Mouse (Mus musculus): ENCODE data around the gene Rest. TPM values are rescaled to one million over a fixed set of nuclear protein-coding genes. Genes with fewer than 3 reads are reported as not detected.
A peak's percentile ranks its signal among the peaks of the same experiment; 100 is the strongest.

The Rest gene
- polyA plus RNA-seq, 1 experiment from 2014 or later = 28.0 TPM

DNA sequence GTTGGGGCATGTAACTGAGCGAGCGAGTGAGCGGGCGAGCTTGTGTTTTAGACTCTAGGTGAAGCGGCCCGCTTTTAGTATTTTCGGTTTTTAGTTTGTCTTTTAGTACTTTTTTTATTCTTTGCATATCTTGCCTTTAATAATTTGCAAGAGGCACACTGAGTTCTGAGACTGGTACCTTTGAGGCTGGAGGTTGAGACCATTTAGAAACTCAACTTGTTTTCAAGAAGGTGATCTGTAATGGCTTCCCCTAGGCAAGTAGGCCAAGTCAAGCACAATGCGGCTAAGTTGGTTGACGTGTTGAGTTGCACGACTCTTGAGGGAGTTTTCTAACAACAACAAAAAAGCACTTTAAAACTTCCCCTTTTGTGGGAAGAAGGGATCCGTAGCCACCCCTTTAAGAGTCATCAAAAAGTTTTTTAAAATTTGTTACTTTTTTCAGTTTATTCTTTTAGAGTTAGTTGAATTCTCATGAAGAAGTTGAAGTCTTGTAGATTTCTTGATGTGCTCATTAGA is 1.7 kb downstream of the Rest start:
- Histone ChIP-seq H3K27ac (peak overlapping the region; percentile 98), H3K36me3 (peaks cover 5% of the 10 kb centered on the region; the same call in 1 of the 2 replicates), H3K4me3 (replicated peaks) (peak overlapping the region; percentile 96), H3K9me3 (no peaks in the 10 kb centered on the region), H3K27me3 (replicated peaks) (no peaks in the 10 kb centered on the region), H3K4me1 (replicated peaks) (no peaks in the 10 kb centered on the region; the same call in 1 of the 2 replicates), H3K4me2 (replicated peaks) (peak overlapping the region; percentile 61), H3K9ac (peak overlapping the region; percentile 82)
- no peak for ATAC-seq
- WGBS = 1% methylated on average over 11 of the region's 11 CpGs

DNA sequence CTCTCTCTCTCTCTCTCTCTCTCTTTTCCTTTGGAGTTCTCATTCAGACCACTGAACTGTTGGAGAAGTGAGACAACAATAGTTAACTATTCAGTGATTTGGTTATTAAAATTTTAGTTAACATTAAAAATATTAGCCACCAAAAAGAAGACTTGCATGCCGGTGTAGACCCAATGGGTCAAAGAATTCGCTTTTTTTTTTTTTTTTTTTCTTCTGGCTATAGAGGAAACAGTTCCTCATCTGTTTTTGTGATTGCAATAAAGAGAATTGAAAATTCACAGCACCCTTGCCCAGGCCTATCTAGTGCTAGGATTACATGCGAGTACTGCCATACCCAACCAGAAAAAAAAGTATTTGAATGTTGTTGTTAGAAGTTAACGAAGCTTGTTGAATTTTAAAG is 2.1 kb downstream of the Rest start:
- Histone ChIP-seq H3K9ac (no peak overlapping the region), H3K4me1 (replicated peaks) (no peaks in the 10 kb centered on the region; the same call in 1 of the 2 replicates), H3K9me3 (no peaks in the 10 kb centered on the region), H3K27ac (no peak overlapping the region), H3K27me3 (replicated peaks) (no peaks in the 10 kb centered on the region), H3K4me3 (replicated peaks) (peak overlapping the region; percentile 96), H3K36me3 (peaks cover 5% of the 10 kb centered on the region; the same call in 1 of the 2 replicates), H3K4me2 (replicated peaks) (peak overlapping the region; percentile 61)
- WGBS = 75% methylated on average over 4 of the region's 4 CpGs
- ATAC-seq = no peak

DNA sequence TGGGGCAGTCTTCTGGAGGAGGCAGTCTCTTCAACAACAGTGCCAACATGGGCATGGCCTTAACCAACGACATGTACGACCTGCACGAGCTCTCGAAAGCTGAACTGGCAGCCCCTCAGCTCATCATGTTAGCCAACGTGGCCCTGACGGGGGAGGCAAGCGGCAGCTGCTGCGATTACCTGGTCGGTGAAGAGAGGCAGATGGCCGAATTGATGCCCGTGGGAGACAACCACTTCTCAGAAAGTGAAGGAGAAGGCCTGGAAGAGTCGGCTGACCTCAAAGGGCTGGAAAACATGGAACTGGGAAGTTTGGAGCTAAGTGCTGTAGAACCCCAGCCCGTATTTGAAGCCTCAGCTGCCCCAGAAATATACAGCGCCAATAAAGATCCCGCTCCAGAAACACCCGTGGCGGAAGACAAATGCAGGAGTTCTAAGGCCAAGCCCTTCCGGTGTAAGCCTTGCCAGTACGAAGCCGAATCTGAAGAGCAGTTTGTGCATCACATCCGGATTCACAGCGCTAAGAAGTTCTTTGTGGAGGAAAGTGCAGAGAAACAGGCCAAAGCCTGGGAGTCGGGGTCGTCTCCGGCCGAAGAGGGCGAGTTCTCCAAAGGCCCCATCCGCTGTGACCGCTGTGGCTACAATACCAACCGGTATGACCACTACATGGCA is 2.8 kb downstream of the Rest start:
- Histone ChIP-seq H3K4me2 (replicated peaks) (no peak overlapping the region), H3K27me3 (replicated peaks) (no peaks in the 10 kb centered on the region), H3K4me1 (replicated peaks) (peaks cover 1% of the 10 kb centered on the region; the same call in 1 of the 2 replicates), H3K27ac (no peak overlapping the region), H3K36me3 (peaks cover 5% of the 10 kb centered on the region; the same call in 1 of the 2 replicates), H3K9ac (no peak overlapping the region), H3K4me3 (replicated peaks) (no peak overlapping the region), H3K9me3 (no peaks in the 10 kb centered on the region)
- no peak for ATAC-seq
- 91% methylated on average over 30 of the region's 30 CpGs for whole genome bisulfite sequencing

DNA sequence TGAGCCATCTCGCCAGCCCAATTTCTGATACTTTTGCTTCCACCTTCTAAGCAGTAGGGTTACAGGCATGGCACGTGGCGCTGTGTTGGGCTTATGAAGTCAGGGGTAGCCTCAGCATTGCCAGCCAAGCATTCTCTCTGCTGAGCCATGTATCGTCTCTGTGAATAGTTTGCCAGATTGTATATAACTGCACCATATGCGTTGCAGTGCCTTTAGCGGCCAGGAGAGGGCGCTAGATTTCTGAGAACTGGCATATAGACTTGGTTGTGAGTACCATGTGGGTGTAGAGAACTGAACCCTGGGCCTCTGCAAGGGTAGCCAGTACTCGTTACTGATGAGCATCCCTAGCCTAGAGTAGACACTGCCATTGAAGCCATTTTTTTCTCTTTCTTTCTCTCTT is 4.1 kb downstream of the Rest start:
- no peak overlapping the region for H3K4me2 ChIP-seq (replicated peaks)
- no peak overlapping the region for H3K27ac ChIP-seq
- H3K9me3 ChIP-seq = no peaks in the 10 kb centered on the region
- no peaks in the 10 kb centered on the region for H3K27me3 ChIP-seq (replicated peaks)
- no peak overlapping the region for H3K4me3 ChIP-seq (replicated peaks)
- H3K4me1 ChIP-seq (replicated peaks) = peaks cover 10% of the 10 kb centered on the region; the same call in 1 of the 2 replicates
- no peak for ATAC-seq
- 74% methylated on average over 8 of the region's 8 CpGs for WGBS
- no peak overlapping the region for H3K9ac ChIP-seq
- H3K36me3 ChIP-seq = peaks cover 5% of the 10 kb centered on the region; the same call in 1 of the 2 replicates

DNA sequence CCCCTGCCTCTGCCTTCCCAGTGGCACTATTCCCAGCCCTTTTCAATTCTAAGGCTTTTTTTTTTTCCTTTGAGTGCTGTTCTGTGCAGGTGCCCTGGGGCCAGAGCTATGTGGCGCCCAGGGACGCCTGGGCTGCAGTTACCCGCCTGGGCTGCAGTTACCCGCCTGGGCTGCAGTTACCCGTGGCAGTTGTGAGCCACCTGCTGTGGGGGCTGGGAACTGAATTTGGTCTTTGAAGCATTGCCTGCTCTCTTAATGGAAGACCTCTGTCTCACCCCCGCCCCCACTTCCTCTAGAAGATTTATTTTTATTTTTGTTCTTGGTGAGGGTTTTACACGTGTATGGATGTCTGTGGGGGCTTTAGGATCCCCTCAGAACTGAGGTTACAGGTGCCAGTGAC is 7.9 kb downstream of the Rest start:
- H3K4me3 ChIP-seq (replicated peaks) = no peak overlapping the region
- no peak overlapping the region for H3K4me2 ChIP-seq (replicated peaks)
- no peaks in the 10 kb centered on the region for H3K9me3 ChIP-seq
- peaks cover 18% of the 10 kb centered on the region for H3K36me3 ChIP-seq
- no peak for ATAC-seq
- H3K4me1 ChIP-seq (replicated peaks) = peaks cover 10% of the 10 kb centered on the region; the same call in 1 of the 2 replicates
- WGBS = 73% methylated on average over 7 of the region's 7 CpGs
- H3K9ac ChIP-seq = no peak overlapping the region
- no peaks in the 10 kb centered on the region for H3K27me3 ChIP-seq (replicated peaks)
- H3K27ac ChIP-seq = no peak overlapping the region

DNA sequence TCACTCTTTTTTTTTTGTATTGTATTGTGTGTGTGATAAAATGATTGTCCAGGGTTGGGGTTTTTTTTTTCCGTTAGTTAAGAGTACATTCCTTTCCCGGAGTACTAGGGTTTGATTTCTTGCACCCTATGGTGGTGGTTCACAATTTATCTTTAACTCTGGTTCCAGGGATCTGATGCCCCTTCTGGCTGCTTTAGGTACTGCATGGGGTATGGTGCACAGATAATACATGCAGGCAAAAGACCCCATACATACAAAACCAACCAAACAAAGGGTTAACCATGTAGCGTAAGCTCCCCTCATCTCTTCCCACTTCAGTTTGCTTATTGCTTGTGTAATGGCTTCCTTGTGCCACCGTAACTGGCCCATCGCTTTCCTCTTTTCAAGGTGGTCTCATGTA is 10.7 kb downstream of the Rest start:
- Histone ChIP-seq H3K27ac (no peak overlapping the region), H3K36me3 (peaks cover 18% of the 10 kb centered on the region), H3K27me3 (replicated peaks) (no peaks in the 10 kb centered on the region), H3K9ac (no peak overlapping the region), H3K4me2 (replicated peaks) (no peak overlapping the region), H3K4me1 (replicated peaks) (peaks cover 10% of the 10 kb centered on the region; the same call in 1 of the 2 replicates), H3K4me3 (replicated peaks) (no peak overlapping the region), H3K9me3 (no peaks in the 10 kb centered on the region)
- no peak for ATAC-seq
- 85% methylated on average over 5 of the region's 5 CpGs for WGBS

DNA sequence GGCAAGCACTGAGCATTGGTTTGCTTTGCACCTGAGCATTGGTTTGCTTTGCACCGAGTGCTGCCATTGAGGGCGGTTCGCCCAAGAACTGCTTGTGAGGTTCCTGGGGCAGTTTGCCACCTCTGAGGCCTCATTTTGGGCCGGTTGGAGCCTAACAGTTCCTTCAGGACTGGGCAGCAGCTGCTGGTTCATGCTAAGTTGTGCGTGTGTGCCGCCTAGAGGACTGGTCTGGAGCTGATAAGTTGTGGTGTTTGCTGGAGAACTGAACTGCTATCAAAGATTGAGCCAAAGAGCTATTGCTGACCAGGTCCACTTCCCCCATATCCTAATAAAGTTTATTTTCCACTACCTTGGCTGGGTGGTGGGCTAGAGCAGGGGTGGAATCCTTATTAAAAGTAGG is 11.9 kb downstream of the Rest start:
- no peaks in the 10 kb centered on the region for H3K27me3 ChIP-seq (replicated peaks)
- H3K36me3 ChIP-seq = peaks cover 29% of the 10 kb centered on the region
- no peak for ATAC-seq
- no peak overlapping the region for H3K4me2 ChIP-seq (replicated peaks)
- H3K27ac ChIP-seq = no peak overlapping the region
- peaks cover 10% of the 10 kb centered on the region; the same call in 1 of the 2 replicates for H3K4me1 ChIP-seq (replicated peaks)
- H3K9ac ChIP-seq = no peak overlapping the region
- no peak overlapping the region for H3K4me3 ChIP-seq (replicated peaks)
- no peaks in the 10 kb centered on the region for H3K9me3 ChIP-seq
- 93% methylated on average over 6 of the region's 6 CpGs for WGBS

DNA sequence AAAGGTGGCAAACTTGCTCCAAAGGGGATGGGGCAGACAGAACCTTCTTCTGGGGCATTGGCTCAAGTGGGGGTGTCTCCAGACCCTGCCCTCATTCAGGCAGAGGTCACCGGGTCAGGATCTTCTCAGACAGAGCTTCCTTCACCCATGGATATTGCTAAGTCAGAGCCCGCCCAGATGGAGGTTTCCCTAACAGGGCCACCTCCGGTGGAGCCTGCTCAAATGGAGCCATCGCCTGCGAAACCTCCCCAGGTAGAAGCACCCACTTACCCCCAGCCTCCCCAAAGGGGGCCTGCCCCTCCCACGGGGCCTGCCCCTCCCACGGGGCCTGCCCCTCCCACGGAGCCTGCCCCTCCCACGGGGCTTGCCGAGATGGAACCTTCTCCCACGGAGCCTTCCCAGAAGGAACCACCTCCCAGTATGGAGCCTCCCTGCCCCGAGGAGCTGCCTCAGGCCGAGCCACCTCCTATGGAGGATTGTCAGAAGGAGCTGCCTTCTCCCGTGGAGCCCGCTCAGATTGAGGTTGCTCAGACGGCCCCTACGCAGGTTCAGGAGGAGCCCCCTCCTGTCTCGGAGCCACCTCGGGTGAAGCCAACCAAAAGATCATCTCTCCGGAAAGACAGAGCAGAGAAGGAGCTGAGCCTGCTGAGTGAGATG is 16.4 kb downstream of the Rest start:
- Histone ChIP-seq H3K27ac (no peak overlapping the region), H3K4me1 (replicated peaks) (no peaks in the 10 kb centered on the region), H3K4me2 (replicated peaks) (no peak overlapping the region), H3K9ac (no peak overlapping the region), H3K36me3 (peaks cover 41% of the 10 kb centered on the region), H3K4me3 (replicated peaks) (no peak overlapping the region), H3K27me3 (replicated peaks) (no peaks in the 10 kb centered on the region), H3K9me3 (no peaks in the 10 kb centered on the region)
- ATAC-seq = no peak
- WGBS = 88% methylated on average over 20 of the region's 20 CpGs

DNA sequence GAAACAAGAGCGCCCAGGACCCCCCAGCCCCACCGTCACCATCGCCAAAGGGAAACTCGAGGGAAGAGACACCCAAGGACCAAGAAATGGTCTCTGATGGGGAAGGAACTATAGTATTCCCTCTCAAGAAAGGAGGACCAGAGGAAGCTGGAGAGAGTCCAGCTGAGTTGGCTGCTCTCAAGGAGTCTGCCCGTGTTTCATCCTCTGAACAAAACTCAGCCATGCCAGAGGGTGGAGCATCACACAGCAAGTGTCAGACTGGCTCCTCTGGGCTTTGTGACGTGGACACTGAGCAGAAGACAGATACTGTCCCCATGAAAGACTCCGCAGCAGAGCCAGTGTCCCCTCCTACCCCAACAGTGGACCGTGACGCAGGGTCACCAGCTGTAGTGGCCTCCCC is 17.0 kb downstream of the Rest start:
- H3K27me3 ChIP-seq (replicated peaks) = no peaks in the 10 kb centered on the region

DNA sequence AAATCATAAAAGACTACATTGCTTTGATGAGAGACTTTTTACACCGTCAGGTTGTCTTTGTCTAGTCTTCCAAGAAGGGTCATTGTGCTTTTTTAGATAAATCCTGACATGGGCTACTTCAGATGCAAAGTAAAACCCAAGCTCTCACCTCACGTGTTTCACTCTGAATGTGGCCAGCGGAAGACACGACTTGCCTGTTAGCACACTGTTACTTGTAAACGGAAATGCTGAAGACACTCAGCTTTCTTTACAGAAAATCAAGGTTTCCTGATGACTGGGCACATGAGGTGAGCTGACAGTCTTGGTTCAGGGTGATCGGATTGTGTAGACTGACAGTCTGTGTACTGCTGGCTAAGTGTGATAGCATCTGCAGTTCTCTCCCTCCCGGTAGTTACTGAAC is 20.4 kb downstream of the Rest start:
- WGBS = 85% methylated on average over 7 of the region's 7 CpGs
- no peak overlapping the region for H3K4me3 ChIP-seq (replicated peaks)
- H3K9ac ChIP-seq = no peak overlapping the region
- no peak for ATAC-seq
- no peaks in the 10 kb centered on the region for H3K9me3 ChIP-seq
- no peak overlapping the region for H3K27ac ChIP-seq
- H3K4me2 ChIP-seq (replicated peaks) = no peak overlapping the region
- no peaks in the 10 kb centered on the region for H3K27me3 ChIP-seq (replicated peaks)
- no peaks in the 10 kb centered on the region for H3K4me1 ChIP-seq (replicated peaks)
- H3K36me3 ChIP-seq = peaks cover 41% of the 10 kb centered on the region

More for the DNA sequence above, 17.0 kb downstream of the Rest start:
- ATAC-seq = no peak
- Histone ChIP-seq H3K4me1 (replicated peaks) (no peaks in the 10 kb centered on the region), H3K36me3 (peaks cover 39% of the 10 kb centered on the region), H3K4me3 (replicated peaks) (no peak overlapping the region), H3K9me3 (no peaks in the 10 kb centered on the region), H3K9ac (no peak overlapping the region), H3K27ac (no peak overlapping the region), H3K4me2 (replicated peaks) (no peak overlapping the region)
- WGBS = 88% methylated on average over 9 of the region's 9 CpGs

DNA sequence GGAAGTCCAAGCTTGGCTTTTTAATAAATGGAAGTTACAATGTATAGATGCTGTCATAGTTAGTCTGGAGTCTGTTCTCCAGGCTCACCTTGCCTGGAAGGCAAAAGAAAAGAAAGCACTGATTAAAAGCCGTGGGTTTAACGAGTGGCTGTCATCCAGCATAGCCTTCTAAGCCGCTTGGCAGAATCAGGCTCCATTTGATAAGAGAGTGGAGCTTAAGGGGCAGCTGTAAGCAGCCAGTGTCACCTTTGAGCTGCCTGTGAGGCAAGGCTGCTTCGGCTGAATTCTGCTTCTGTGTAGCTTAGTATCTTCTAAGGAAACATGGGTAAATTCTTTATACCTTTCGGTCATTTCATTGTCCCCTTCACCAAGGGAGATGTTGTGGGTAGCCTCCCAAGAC is 21.6 kb downstream of the Rest start:
- no peak overlapping the region for H3K4me2 ChIP-seq (replicated peaks)
- no peak overlapping the region for H3K27ac ChIP-seq
- no peak overlapping the region for H3K4me3 ChIP-seq (replicated peaks)
- no peaks in the 10 kb centered on the region for H3K27me3 ChIP-seq (replicated peaks)
- 89% methylated on average over 5 of the region's 5 CpGs for WGBS
- no peak for ATAC-seq
- peaks cover 30% of the 10 kb centered on the region for H3K36me3 ChIP-seq
- no peaks in the 10 kb centered on the region for H3K4me1 ChIP-seq (replicated peaks)
- no peak overlapping the region for H3K9ac ChIP-seq
- H3K9me3 ChIP-seq = no peaks in the 10 kb centered on the region

DNA sequence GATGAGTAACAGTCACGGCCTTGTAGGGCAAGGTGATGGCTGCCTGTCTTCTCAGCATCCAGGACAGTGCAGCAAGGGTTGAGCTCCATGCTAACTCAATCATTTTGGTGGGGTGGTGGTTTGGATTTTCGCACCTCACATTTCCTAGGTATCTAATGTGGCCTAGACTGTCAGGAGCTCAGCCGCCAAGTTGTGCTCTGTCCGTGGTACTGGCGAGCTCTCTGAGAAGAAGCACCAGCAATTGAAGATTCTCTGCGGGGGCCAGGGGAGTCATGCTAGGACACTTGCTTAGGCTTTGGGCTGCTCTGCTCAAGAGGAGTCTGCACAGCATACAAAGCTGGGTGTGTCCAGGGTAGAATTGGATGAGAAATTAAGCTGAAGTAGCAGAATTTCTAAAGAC is 22.6 kb downstream of the Rest start:
- H3K27ac ChIP-seq = no peak overlapping the region
- 74% methylated on average over 6 of the region's 6 CpGs for WGBS
- no peak overlapping the region for H3K4me2 ChIP-seq (replicated peaks)
- peaks cover 23% of the 10 kb centered on the region for H3K36me3 ChIP-seq
- no peak overlapping the region for H3K9ac ChIP-seq
- H3K4me3 ChIP-seq (replicated peaks) = no peak overlapping the region
- no peaks in the 10 kb centered on the region for H3K4me1 ChIP-seq (replicated peaks)
- H3K27me3 ChIP-seq (replicated peaks) = no peaks in the 10 kb centered on the region
- no peaks in the 10 kb centered on the region for H3K9me3 ChIP-seq
- ATAC-seq = no peak
